Mouse (Mus musculus): ENCODE measurements at regions not wholly inside any gene's neighbourhood (a gene's known extent, or its start where the extent isn't known, plus 50 kb on each side); places are given as distances from the start of the nearest gene placed in this dataset.

- no peak for DNase-seq (ENCODE audit: low spot score in 2 of 2)
Measured at GRCm38 (mm10) chr1:3012530-3012929, 1795.2 kb upstream of the Gm37988 start.

DNA sequence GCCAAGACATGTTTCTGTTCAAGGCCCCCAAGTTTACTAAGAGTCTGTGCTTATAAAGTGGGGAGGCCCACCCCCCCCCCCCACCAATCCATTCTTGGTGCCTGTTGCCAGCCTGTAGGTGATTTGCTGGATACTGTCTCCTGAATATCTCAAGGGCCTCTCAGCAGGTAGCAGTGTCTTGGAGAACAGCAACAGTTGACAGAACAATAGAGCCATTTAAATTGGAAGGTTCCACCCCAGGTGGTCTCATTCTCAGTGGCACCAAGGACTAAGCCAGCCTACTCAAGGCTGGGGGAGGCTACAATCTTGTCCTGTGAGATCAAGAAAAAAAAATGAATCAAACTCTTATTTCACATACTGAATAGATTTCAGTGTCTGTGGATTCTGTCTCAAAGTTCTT, 1744.9 kb upstream of the Gm37988 start:
- no peak for DNase-seq (ENCODE audit: low spot score in 2 of 2)

DNA sequence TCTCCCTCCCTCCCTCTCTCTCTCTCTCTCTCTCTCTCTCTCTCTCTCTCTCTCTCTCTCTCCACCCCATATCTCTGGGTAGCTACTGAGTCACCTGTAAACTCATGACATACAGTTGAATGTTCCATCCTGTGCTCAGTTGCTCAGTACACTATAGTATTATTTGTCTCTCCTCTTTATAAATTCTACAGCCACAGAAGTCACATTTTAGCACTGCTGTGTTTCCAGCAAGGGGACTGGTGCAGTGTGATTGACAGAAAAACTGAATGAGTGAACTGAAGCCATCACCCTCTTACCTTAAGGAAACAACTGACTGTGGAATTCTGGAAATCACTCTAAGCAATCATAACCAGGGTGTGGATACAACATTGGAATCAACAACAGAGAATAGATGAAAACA, 1713.3 kb upstream of the Gm37988 start:
- DNase-seq (ENCODE audit: low spot score in 2 of 2): no peak

- DNase-seq (ENCODE audit: low spot score in 2 of 2): no peak
Measured at GRCm38 (mm10) chr1:3094910-3095309, 1712.8 kb upstream of the Gm37988 start.

DNA sequence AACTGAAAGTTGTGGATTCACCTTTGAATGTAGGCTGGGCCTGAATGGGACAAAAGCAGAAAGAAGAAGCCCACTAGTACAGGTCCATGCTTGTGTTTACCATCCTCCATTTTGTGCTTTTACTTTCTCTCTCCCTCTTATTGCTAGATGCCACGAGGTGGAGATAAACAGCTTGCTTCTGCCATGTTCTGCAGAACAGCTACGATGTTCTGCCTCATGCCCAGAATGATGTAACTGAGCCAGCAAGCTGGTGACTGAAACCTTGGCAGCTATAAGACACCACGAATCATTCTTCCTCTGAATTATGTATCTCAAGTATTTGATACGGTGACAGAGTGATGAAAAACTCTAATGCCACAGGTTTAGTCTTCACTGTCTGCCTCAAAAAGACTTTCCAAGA, 1694.1 kb upstream of the Gm37988 start:
- DNase-seq (ENCODE audit: low spot score in 2 of 2): peak; percentile 13 to 34

- peak in 1 of 2 experiments; percentile 36 for DNase-seq (ENCODE audit: low spot score in 2 of 2)
Measured at GRCm38 (mm10) chr1:3119498-3120391, 1687.9 kb upstream of the Gm37988 start.

- peak in 1 of 2 experiments; percentile 37 for DNase-seq (ENCODE audit: low spot score in 2 of 2)
Measured at GRCm38 (mm10) chr1:3120392-3120690, 1687.4 kb upstream of the Gm37988 start.

- DNase-seq (ENCODE audit: low spot score in 2 of 2): peak; percentile 29 to 57
Measured at GRCm38 (mm10) chr1:3121288-3121687, 1686.4 kb upstream of the Gm37988 start.

GRCm38 (mm10) chr1:3121745-3122144, 1685.9 kb upstream of the Gm37988 start:
- DNase-seq (ENCODE audit: low spot score in 2 of 2): no peak

Measured in layer of hippocampus, adult 18-20 months (tissue).